Comparison of ENCODE assay signal across 8 mouse cellular contexts in the genomic region with DNA sequence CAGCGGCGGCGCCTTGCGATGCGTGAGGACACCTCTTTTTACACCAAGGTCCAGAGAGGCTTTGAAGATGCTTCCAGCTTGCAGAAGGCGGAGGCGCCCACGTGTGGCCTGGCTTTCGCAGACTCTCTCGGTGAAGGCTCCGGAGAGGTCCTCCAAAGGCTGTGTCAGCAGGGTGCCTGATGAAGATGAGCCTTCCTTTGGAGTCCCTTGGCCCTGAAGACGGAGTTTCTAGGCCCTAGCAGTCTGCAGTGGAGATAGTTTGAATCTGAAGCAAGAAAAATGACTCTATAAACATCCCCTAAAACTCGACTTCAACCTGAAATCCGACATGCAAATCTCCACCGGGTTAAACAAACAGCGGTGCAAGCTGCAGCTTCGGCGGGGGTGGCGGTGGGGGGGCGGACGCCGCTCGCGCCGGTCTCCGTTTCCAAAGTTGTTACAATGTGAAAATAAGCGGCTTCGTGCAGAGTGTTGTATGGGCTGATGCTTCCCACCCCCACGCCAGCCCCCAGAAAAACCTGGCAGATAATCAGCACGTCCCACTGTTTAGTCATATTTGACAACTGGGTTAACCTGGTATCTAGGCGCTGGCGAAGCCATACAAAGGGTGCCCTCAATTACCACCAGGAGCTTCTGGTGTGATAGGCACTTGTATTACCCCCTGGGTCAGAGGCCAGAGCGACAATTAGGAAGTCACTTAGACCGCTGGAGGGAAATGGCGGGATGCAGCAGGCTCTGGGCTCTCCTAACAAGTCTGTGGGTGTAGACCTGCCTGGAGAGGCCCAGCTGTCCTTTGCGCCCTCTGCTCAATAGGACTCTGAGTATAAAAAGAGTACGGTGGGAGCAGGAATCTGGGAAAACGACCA. TPM values are rescaled to one million over a fixed set of nuclear protein-coding genes. Genes with fewer than 3 reads are reported as not detected.
DNase-seq lines count a peak whose midpoint lies in the region; ATAC-seq lines count a peak whose summit lies in the region.

No protein-coding gene starts in this region.

- ATAC-seq in heart, embryonic 11.5 days (replicated peaks; ENCODE audit: insufficient number of reproducible peaks, low FRiP score, low TSS enrichment), result no peak
- no peak for ATAC-seq in midbrain, embryonic 14.5 days (ENCODE audit: low FRiP score, low TSS enrichment)

- H3K27me3 ChIP-seq in heart, embryonic 10.5 days (ENCODE audit: insufficient read depth, poor library complexity, severe bottlenecking), result peaks cover 90% of the 10 kb centered on the region
- H3K27me3 ChIP-seq in heart, embryonic 11.5 days (ENCODE audit: control insufficient read depth, insufficient read depth, low read length), result peaks cover 78% of the 10 kb centered on the region
- peaks cover 83% of the 10 kb centered on the region for H3K27me3 ChIP-seq in midbrain, embryonic 14.5 days (ENCODE audit: control insufficient read depth, insufficient read depth, low read length)

- under 1% methylated on average over 38 of the region's 38 CpGs for WGBS in heart, embryonic 10.5 days
- 1% methylated on average over 38 of the region's 38 CpGs for WGBS in heart, embryonic 11.5 days (ENCODE audit: insufficient replicate concordance)
- WGBS in midbrain, embryonic 14.5 days, result under 1% methylated on average over 38 of the region's 38 CpGs

- H3K36me3 ChIP-seq in heart, embryonic 10.5 days, result no peaks in the 10 kb centered on the region
- H3K36me3 ChIP-seq in heart, embryonic 11.5 days (ENCODE audit: control insufficient read depth, insufficient read depth, low read length), result no peaks in the 10 kb centered on the region
- H3K36me3 ChIP-seq in midbrain, embryonic 14.5 days (ENCODE audit: control insufficient read depth, insufficient read depth, low read length), result no peaks in the 10 kb centered on the region

- H3K9ac ChIP-seq in heart, embryonic 11.5 days (ENCODE audit: low read depth, low read length), result no peak overlapping the region
- H3K9ac ChIP-seq in midbrain, embryonic 14.5 days (replicated peaks; ENCODE audit: low read length), result no peak overlapping the region

- H3K4me2 ChIP-seq in heart, embryonic 11.5 days, result peak overlapping the region; percentile 28
- H3K4me2 ChIP-seq in midbrain, embryonic 14.5 days (ENCODE audit: low read length), result peak overlapping the region; percentile 54

- H3K4me3 ChIP-seq in heart, embryonic 10.5 days, result peak overlapping the region; percentile 62
- H3K4me3 ChIP-seq in heart, embryonic 11.5 days (ENCODE audit: low read depth, low read length), result peak overlapping the region; percentile 48
- peak overlapping the region; percentile 37 for H3K4me3 ChIP-seq in midbrain, embryonic 14.5 days (replicated peaks; ENCODE audit: low read depth, low read length)

- H3K9me3 ChIP-seq in heart, embryonic 10.5 days, result no peaks in the 10 kb centered on the region
- H3K9me3 ChIP-seq in heart, embryonic 11.5 days (replicated peaks; ENCODE audit: control insufficient read depth, low read length), result no peaks in the 10 kb centered on the region
- no peaks in the 10 kb centered on the region for H3K9me3 ChIP-seq in midbrain, embryonic 14.5 days (ENCODE audit: control insufficient read depth, low read length)

- peak; percentile 77 for DNase-seq in heart, embryonic 10.5 days (ENCODE audit: low spot score)
- DNase-seq in heart, adult 8-10 months (ENCODE audit: low spot score), result no peak
- DNase-seq in R1 (ENCODE audit: low read depth, low spot score), result peak; percentile 45
- DNase-seq in kidney, postnatal 4 days, result peak; percentile 47 to 67
- peak; percentile 74 for DNase-seq in midbrain, embryonic 14.5 days
- DNase-seq in adrenal gland, adult 18-20 months (ENCODE audit: low spot score in 2 of 2), result no peak
- no peak for DNase-seq in adrenal gland, postnatal 10 days

- H3K4me1 ChIP-seq in heart, embryonic 10.5 days, result peaks cover 53% of the 10 kb centered on the region
- peaks cover 26% of the 10 kb centered on the region for H3K4me1 ChIP-seq in heart, embryonic 11.5 days (ENCODE audit: control insufficient read depth, insufficient read depth, low read length)
- H3K4me1 ChIP-seq in midbrain, embryonic 14.5 days (ENCODE audit: control insufficient read depth, insufficient read depth, low read length), result peaks cover 15% of the 10 kb centered on the region

- no peak overlapping the region for H3K27ac ChIP-seq in heart, embryonic 10.5 days
- no peak overlapping the region for H3K27ac ChIP-seq in heart, embryonic 11.5 days (ENCODE audit: low read depth, low read length)
- no peak overlapping the region for H3K27ac ChIP-seq in midbrain, embryonic 14.5 days (replicated peaks; ENCODE audit: low read depth, low read length)

RNA-seq across cellular contexts. Expression of gene Sp9, which starts 0.9 kb away (rescaled TPM):
- not detected in 2 replicates for polyA plus RNA-seq in heart, embryonic 10.5 days (2016; fragmentation: Nextera tagmentation; extraction: Ambion mirVana)
- not detected for total RNA-seq in heart, adult 8-10 months (2022)
- 0.04 TPM in 1 of 2 replicates, not detected in the other for polyA plus RNA-seq in heart, embryonic 11.5 days (2014; fragmentation: Nextera tagmentation; extraction: Ambion mirVana)
- polyA plus RNA-seq in midbrain, embryonic 14.5 days (2014; fragmentation: Nextera tagmentation; extraction: Ambion mirVana), result 2.2 and 2.8 TPM in 2 replicates
- not detected for total RNA-seq in adrenal gland, adult 18-20 months (2021)
- total RNA-seq in adrenal gland, postnatal 10 days (2021), result not detected

RNA-seq across cellular contexts. Expression of gene Scrn3, which starts 41.6 kb away (rescaled TPM):
- 15.1 and 16.6 TPM in 2 replicates for polyA plus RNA-seq in heart, embryonic 10.5 days (2016; fragmentation: Nextera tagmentation; extraction: Ambion mirVana)
- total RNA-seq in heart, adult 8-10 months (2022), result 10 to 100 TPM; 31.2 to 38.6 (median 32.3) TPM
- polyA plus RNA-seq in heart, embryonic 11.5 days (2014; fragmentation: Nextera tagmentation; extraction: Ambion mirVana), result 12.5 and 17.5 TPM in 2 replicates
- 4.2 and 7.9 TPM in 2 replicates for polyA plus RNA-seq in midbrain, embryonic 14.5 days (2014; fragmentation: Nextera tagmentation; extraction: Ambion mirVana)
- total RNA-seq in adrenal gland, adult 18-20 months (2021), result 10 to 100 TPM; 18.8 to 21.2 TPM
- total RNA-seq in adrenal gland, postnatal 10 days (2021), result 10 to 100 TPM; 19.8 to 21.9 TPM

RNA-seq across cellular contexts. Expression of gene Cir1, which starts 41.7 kb away (rescaled TPM):
- polyA plus RNA-seq in heart, embryonic 10.5 days (2016; fragmentation: Nextera tagmentation; extraction: Ambion mirVana), result 9.7 and 12.0 TPM in 2 replicates
- total RNA-seq in heart, adult 8-10 months (2022), result 10 to 100 TPM; 11.8 to 18.4 (median 13.9) TPM
- 17.1 and 17.6 TPM in 2 replicates for polyA plus RNA-seq in heart, embryonic 11.5 days (2014; fragmentation: Nextera tagmentation; extraction: Ambion mirVana)
- 26.4 and 30.1 TPM in 2 replicates for polyA plus RNA-seq in midbrain, embryonic 14.5 days (2014; fragmentation: Nextera tagmentation; extraction: Ambion mirVana)
- total RNA-seq in adrenal gland, adult 18-20 months (2021), result 10 to 100 TPM; 12.9 to 16.7 TPM
- total RNA-seq in adrenal gland, postnatal 10 days (2021), result 10 to 100 TPM; 16.0 to 21.7 TPM

RNA-seq across cellular contexts. Expression of gene Ola1, which starts 52.1 kb away (rescaled TPM):
- 73.2 and 80.8 TPM in 2 replicates for polyA plus RNA-seq in heart, embryonic 10.5 days (2016; fragmentation: Nextera tagmentation; extraction: Ambion mirVana)
- total RNA-seq in heart, adult 8-10 months (2022), result 10 to 100 TPM; 38.0 to 41.7 (median 40.7) TPM
- 70.5 and 78.4 TPM in 2 replicates for polyA plus RNA-seq in heart, embryonic 11.5 days (2014; fragmentation: Nextera tagmentation; extraction: Ambion mirVana)
- 85.3 and 91.9 TPM in 2 replicates for polyA plus RNA-seq in midbrain, embryonic 14.5 days (2014; fragmentation: Nextera tagmentation; extraction: Ambion mirVana)
- 10 to 100 TPM; 48.1 to 54.0 TPM for total RNA-seq in adrenal gland, adult 18-20 months (2021)
- 10 to 100 TPM; 54.7 to 55.2 TPM for total RNA-seq in adrenal gland, postnatal 10 days (2021)

Comparison
In these comparisons a context has a peak if more than half of its experiments do, and no peak if none do; other contexts are left out.
1. DNase-seq: peak in heart, embryonic 10.5 days (single experiment), R1 (single experiment), kidney, postnatal 4 days (2 of 2) and midbrain, embryonic 14.5 days (single experiment); none in heart, adult 8-10 months (single experiment), adrenal gland, adult 18-20 months (0 of 2) and adrenal gland, postnatal 10 days (single experiment).
2. Peak in every context shown above with its lines, with median percentiles within 50 percentile points of each other: H3K4me3 ChIP-seq.